Mouse (Mus musculus) cerebellum, adult 8-10 months (tissue): Measurements from ENCODE around the gene Tigit.

Source experiments
- DNase-seq: peaks from one replicate; pipeline ENCODE4 v3.0.0; 2022

Tigit gene

GRCm38 (mm10) chr16:43617346-43617745 lies 46.6 kb downstream of the Tigit start:
- DNase-seq: no peak

DNA sequence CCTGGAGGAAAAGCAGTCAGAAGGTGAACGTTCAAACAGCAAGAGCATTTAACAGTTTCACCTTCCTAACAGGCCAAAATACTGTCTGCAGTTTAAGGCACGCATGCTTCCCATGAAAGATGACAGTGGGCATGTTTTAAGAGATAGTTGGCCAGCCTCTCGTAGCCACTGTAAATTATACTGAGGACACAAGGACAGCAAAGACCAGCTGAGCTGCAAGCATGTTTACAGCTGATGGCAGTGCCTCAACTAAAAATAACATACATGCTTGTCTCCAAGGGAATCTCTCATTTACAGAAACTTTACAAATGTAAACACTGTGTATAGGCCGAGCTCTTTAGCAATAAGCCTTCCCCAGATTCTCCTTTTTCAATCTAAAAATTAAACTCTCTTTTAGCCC lies 47.6 kb downstream of the Tigit start:
- no peak for DNase-seq

DNA sequence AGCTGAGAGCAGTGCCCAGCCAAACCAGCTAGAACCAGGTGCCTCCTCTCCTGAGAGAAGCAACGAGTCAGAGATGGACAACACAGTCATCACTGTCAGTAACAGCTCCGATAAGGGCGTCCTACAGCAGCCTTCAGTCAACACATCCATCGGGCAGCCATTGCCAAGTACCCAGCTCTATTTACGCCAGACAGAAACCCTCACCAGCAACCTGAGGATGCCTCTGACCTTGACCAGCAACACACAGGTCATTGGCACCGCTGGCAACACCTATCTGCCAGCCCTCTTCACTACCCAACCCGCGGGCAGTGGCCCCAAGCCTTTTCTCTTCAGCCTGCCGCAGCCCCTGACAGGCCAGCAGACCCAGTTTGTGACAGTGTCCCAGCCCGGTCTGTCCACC lies 53.6 kb downstream of the Tigit start:
- no peak for DNase-seq

DNA sequence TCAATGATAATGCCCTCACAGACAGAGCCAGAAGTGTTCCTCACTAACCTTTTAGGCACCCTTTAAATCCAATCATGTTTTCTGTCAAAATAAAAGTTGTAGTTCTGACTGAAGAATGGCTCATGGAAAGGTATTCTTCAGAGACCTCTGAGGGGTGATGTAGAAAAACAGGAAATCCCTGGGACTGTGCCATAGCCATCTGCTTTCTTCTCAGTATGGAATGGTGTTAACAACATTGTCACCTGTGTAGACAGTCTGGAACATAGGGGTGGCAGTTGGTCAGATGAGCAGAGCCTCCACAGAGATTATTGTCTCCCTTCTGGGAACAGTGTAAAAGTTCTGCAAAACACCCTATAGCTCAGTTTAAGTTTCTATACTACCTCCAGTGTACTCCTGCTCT lies 55.9 kb downstream of the Tigit start:
- DNase-seq: no peak

GRCm38 (mm10) chr16:43607086-43607485 lies 56.9 kb downstream of the Tigit start:
- DNase-seq: no peak

GRCm38 (mm10) chr16:43604399-43605013 lies 59.4 kb downstream of the Tigit start:
- DNase-seq: no peak

GRCm38 (mm10) chr16:43603591-43604141 lies 60.3 kb downstream of the Tigit start:
- no peak for DNase-seq

GRCm38 (mm10) chr16:43602573-43602972 lies 61.4 kb downstream of the Tigit start:
- DNase-seq: no peak

DNA sequence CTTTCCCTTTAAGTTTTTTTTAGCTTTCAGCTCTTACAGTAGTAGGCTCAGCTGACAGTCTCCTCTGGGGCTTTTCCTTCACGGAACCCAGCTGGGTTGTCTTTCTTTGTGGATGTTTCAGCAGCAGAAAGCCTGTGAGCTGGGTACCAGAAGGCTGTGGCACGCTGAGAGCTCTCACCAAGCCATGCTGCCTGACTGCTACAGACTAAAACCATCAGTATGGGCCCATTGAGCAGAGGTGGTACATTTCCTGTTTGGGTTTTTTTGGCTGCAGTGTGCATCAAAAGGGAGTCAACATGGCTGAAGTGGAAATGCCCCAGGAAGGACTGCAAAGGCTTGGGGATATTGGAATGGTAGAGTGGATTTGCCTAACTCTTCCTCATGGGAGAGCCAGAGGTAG lies 64.2 kb downstream of the Tigit start:
- no peak for DNase-seq
